Mouse (Mus musculus): ENCODE results near the gene Cadps. TPM values are rescaled to one million over a fixed set of nuclear protein-coding genes. Genes with fewer than 3 reads are reported as not detected.

Cadps gene
- total and polyA plus RNA-seq, 2 experiments from 2014 or later, result 33.4 to 176 TPM

DNA sequence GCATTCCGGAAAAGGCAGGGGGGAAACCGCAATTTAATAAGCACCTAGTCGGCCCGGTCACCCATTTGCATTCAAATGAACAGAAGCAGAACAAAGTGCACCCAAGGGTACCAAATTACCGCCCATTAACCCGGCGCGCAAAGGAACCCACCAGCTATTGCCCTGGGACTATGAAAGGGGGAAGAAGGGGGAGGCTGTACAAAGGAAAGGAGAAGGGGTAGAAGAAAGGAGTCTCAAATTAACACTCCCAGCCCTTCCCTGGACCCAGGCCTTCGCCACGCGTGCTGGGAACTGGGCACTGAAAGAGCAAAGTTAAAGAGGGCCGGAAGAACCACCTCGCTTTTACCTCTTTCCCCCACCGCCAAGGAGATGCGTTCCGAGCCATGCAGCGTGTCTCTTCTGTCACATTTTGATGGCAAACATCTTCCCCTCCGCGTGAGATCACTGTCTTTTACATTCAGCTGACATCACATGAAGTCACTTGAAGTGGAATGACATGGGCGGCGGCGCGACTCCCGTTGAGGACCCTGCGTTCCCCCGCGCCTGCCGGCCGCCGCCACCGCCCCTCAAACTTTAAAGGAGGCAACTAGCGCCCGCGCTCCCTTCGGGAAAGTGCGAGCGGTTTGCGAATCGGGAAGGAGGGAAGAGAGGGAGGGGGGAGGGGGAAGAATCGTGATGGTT lies 477.5 kb downstream of the Cadps start:
- no peak overlapping the region for H3K9ac ChIP-seq (replicated peaks; ENCODE audit: low read length)
- peaks cover 90% of the 10 kb centered on the region for H3K27me3 ChIP-seq (ENCODE audit: insufficient read depth, low read length)

GRCm38 (mm10) chr14:12344746-12345240 lies 478.1 kb downstream of the Cadps start:
- H3K27me3 ChIP-seq (ENCODE audit: insufficient read depth, low read length), result peaks cover 85% of the 10 kb centered on the region
- WGBS, result under 1% methylated on average over 39 of the region's 39 CpGs
- no peaks in the 10 kb centered on the region for H3K9me3 ChIP-seq (ENCODE audit: low read length)
- H3K9ac ChIP-seq (replicated peaks; ENCODE audit: low read length), result no peak overlapping the region
- H3K27ac ChIP-seq, result no peak overlapping the region
- H3K4me3 ChIP-seq (ENCODE audit: low read length), result peak overlapping the region; percentile 15; the same call in 1 of the 2 replicates
- DNase-seq (ENCODE audit: low spot score), result no peak
- no peak for TF ChIP-seq CTCF (IDR thresholded peaks at IDR 0.05; ENCODE audit: low read depth)
- H3K4me1 ChIP-seq (ENCODE audit: insufficient read depth, low read length), result no peaks in the 10 kb centered on the region
- no peak for ATAC-seq
- H3K4me2 ChIP-seq (ENCODE audit: low read depth, low read length), result peak overlapping the region; percentile 31; the same call in 1 of the 2 replicates
- H3K36me3 ChIP-seq (ENCODE audit: insufficient read depth, low read length), result no peaks in the 10 kb centered on the region

More for the DNA sequence above, 477.5 kb downstream of the Cadps start:
- no peak overlapping the region for H3K27ac ChIP-seq
- no peak for ATAC-seq
- H3K36me3 ChIP-seq (ENCODE audit: insufficient read depth, low read length), result no peaks in the 10 kb centered on the region
- no peak for TF ChIP-seq CTCF (IDR thresholded peaks at IDR 0.05; ENCODE audit: low read depth)
- DNase-seq (ENCODE audit: low spot score), result no peak
- H3K4me1 ChIP-seq (ENCODE audit: insufficient read depth, low read length), result no peaks in the 10 kb centered on the region
- WGBS, result 1% methylated on average over 39 of the region's 40 CpGs
- H3K4me3 ChIP-seq (ENCODE audit: low read length), result peak overlapping the region; percentile 15; the same call in 1 of the 2 replicates
- H3K9me3 ChIP-seq (ENCODE audit: low read length), result no peaks in the 10 kb centered on the region
- peak overlapping the region; percentile 31; the same call in 1 of the 2 replicates for H3K4me2 ChIP-seq (ENCODE audit: low read depth, low read length)

- H3K36me3 ChIP-seq (ENCODE audit: insufficient read depth, low read length), result no peaks in the 10 kb centered on the region
- H3K4me2 ChIP-seq (ENCODE audit: low read depth, low read length), result peak overlapping the region; percentile 31; the same call in 1 of the 2 replicates
- H3K27ac ChIP-seq, result no peak overlapping the region
- no peak overlapping the region for H3K9ac ChIP-seq (replicated peaks; ENCODE audit: low read length)
- no peaks in the 10 kb centered on the region for H3K4me1 ChIP-seq (ENCODE audit: insufficient read depth, low read length)
- ATAC-seq (no peak), DNase-seq (ENCODE audit: low spot score) (no peak)
- no peak for TF ChIP-seq CTCF (IDR thresholded peaks at IDR 0.05; ENCODE audit: low read depth)
- WGBS, result 3% methylated on average over 24 of the region's 24 CpGs
- H3K9me3 ChIP-seq (ENCODE audit: low read length), result no peaks in the 10 kb centered on the region
- peaks cover 85% of the 10 kb centered on the region for H3K27me3 ChIP-seq (ENCODE audit: insufficient read depth, low read length)
- no peak overlapping the region; the same call in 1 of the 2 replicates for H3K4me3 ChIP-seq (ENCODE audit: low read length)
Measured at GRCm38 (mm10) chr14:12344061-12344745, 478.7 kb downstream of the Cadps start.

DNA sequence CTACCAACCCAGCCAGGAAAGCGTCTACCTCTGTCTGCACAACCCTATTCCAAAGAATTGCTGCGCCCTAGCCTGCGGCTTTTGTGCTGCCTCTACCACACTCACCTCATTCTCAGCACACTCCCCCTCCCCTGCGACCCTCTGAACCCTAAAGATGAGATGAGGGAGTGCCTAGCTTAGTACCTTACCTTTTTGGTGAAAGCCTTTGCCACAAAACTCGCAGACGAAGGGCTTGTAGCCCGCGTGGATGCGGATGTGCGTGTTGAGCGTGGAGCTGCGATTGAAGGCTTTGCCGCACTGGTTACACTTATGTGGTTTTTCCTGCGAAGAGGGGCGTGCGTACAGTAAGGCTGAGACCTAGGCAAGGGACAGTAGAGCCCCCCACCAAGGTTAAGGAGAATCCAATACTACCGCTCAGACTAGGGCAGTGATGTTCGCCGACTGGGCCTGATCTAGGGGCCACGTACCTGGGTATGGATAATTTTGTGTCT lies 479.4 kb downstream of the Cadps start:
- ATAC-seq (no peak), DNase-seq (ENCODE audit: low spot score) (no peak)
- H3K4me3 ChIP-seq (ENCODE audit: low read length), result no peak overlapping the region
- no peaks in the 10 kb centered on the region for H3K36me3 ChIP-seq (ENCODE audit: insufficient read depth, low read length)
- H3K27ac ChIP-seq, result no peak overlapping the region
- H3K4me2 ChIP-seq (ENCODE audit: low read depth, low read length), result no peak overlapping the region
- no peaks in the 10 kb centered on the region for H3K9me3 ChIP-seq (ENCODE audit: low read length)
- no peak for TF ChIP-seq CTCF (IDR thresholded peaks at IDR 0.05; ENCODE audit: low read depth)
- no peaks in the 10 kb centered on the region for H3K4me1 ChIP-seq (ENCODE audit: insufficient read depth, low read length)
- H3K27me3 ChIP-seq (ENCODE audit: insufficient read depth, low read length), result peaks cover 83% of the 10 kb centered on the region
- no peak overlapping the region for H3K9ac ChIP-seq (replicated peaks; ENCODE audit: low read length)
- WGBS, result 2% methylated on average over 20 of the region's 20 CpGs

- Histone ChIP-seq H3K27me3 (ENCODE audit: insufficient read depth, low read length) (peaks cover 74% of the 10 kb centered on the region), H3K4me3 (ENCODE audit: low read length) (no peak overlapping the region), H3K4me2 (ENCODE audit: low read depth, low read length) (no peak overlapping the region), H3K9me3 (ENCODE audit: low read length) (no peaks in the 10 kb centered on the region), H3K27ac (no peak overlapping the region), H3K9ac (replicated peaks; ENCODE audit: low read length) (no peak overlapping the region), H3K36me3 (ENCODE audit: insufficient read depth, low read length) (no peaks in the 10 kb centered on the region), H3K4me1 (ENCODE audit: insufficient read depth, low read length) (peaks cover 4% of the 10 kb centered on the region; the same call in 1 of the 2 replicates)
- no peak for DNase-seq (ENCODE audit: low spot score)
- TF ChIP-seq CTCF (IDR thresholded peaks at IDR 0.05; ENCODE audit: low read depth), result no peak
- no peak for ATAC-seq
- WGBS, result 5% methylated on average over 23 of the region's 23 CpGs
Measured at GRCm38 (mm10) chr14:12342458-12343131, 480.3 kb downstream of the Cadps start.

DNA sequence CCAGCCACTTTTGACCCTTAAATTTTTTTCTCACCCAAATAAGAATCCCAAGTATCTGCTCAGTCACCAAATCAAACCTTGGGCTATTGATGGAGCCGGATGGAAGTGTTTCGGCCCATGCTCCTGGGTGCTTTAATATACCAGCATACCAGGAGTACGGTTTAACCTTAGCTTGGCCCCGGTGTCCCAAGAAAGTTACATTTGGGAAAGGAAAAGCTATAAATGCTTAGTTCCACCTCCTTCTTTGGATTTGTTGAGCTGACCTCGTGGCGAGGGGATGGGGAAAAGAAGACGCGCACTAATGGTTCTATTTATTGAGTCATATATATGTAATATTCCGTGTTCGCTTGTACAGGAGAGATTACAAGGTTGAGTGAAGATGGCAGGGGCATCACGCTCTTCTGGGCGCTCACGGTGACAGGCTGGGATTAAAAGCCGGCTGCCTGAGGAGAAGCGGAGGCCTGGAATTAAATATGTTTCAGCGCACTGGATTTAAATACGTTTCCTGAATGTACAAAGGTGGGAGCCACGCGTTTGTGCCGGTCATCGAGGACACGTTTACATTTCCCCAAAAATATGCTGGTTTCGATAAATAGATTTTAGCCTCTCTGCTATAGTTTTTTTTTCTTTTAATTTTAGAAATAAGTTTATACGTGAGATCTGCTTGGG lies 481.0 kb downstream of the Cadps start:
- no peak overlapping the region for H3K4me2 ChIP-seq (ENCODE audit: low read depth, low read length)
- no peak for TF ChIP-seq CTCF (IDR thresholded peaks at IDR 0.05; ENCODE audit: low read depth)
- 4% methylated on average over 24 of the region's 24 CpGs for WGBS
- no peak for ATAC-seq
- no peaks in the 10 kb centered on the region for H3K36me3 ChIP-seq (ENCODE audit: insufficient read depth, low read length)
- no peak overlapping the region for H3K4me3 ChIP-seq (ENCODE audit: low read length)
- peaks cover 74% of the 10 kb centered on the region for H3K27me3 ChIP-seq (ENCODE audit: insufficient read depth, low read length)
- H3K9ac ChIP-seq (replicated peaks; ENCODE audit: low read length), result no peak overlapping the region
- no peak for DNase-seq (ENCODE audit: low spot score)
- H3K4me1 ChIP-seq (ENCODE audit: insufficient read depth, low read length), result peaks cover 4% of the 10 kb centered on the region; the same call in 1 of the 2 replicates
- H3K9me3 ChIP-seq (ENCODE audit: low read length), result no peaks in the 10 kb centered on the region
- H3K27ac ChIP-seq, result no peak overlapping the region
